In genomic region chr13:78200407-78200806, GRCm38 (mm10) we compare ENCODE assay signal across 8 mouse cellular contexts. TPM values are rescaled to one million over a fixed set of nuclear protein-coding genes. Genes with fewer than 3 reads are reported as not detected.
DNase-seq lines count a peak whose midpoint lies in the region; ATAC-seq and TF ChIP-seq lines count a peak whose summit lies in the region.

No protein-coding gene starts in this region.

- 0% methylated on average over 9 of the region's 9 CpGs for WGBS in kidney, embryonic 15.5 days
- WGBS in embryonic facial prominence, embryonic 14.5 days, result 0% methylated on average over 9 of the region's 9 CpGs
- WGBS in intestine, postnatal 0 days, result under 1% methylated on average over 9 of the region's 9 CpGs

- intact Hi-C loops in gastrocnemius, postnatal 36 days (cut with DNase I), result loop anchor here (2.0 kb wide), 1 partner anchor 218 kb away; no protein-coding TSS in a partner anchor

- ATAC-seq in kidney, embryonic 15.5 days (replicated peaks; ENCODE audit: low FRiP score), result peak; percentile 49
- peak; percentile 38; the same call in 1 of the 2 replicates for ATAC-seq in embryonic facial prominence, embryonic 14.5 days (ENCODE audit: low read depth)
- ATAC-seq in intestine, postnatal 0 days, result no peak
- 0 out of 2 replicates have a peak, but pooled peaks have one; percentile 48 for ATAC-seq in megakaryocyte-erythroid progenitor cell, adult 5-6 weeks (replicated peaks; ENCODE audit: low FRiP score, low TSS enrichment, poor library complexity, severe bottlenecking)

- H3K9me3 ChIP-seq in kidney, embryonic 15.5 days (replicated peaks), result no peaks in the 10 kb centered on the region
- no peaks in the 10 kb centered on the region for H3K9me3 ChIP-seq in embryonic facial prominence, embryonic 14.5 days (ENCODE audit: control insufficient read depth, low read length)
- no peaks in the 10 kb centered on the region for H3K9me3 ChIP-seq in intestine, postnatal 0 days (ENCODE audit: control insufficient read depth)

- peak overlapping the region; percentile 98 for H3K27ac ChIP-seq in kidney, embryonic 15.5 days
- peak overlapping the region; percentile 98 for H3K27ac ChIP-seq in embryonic facial prominence, embryonic 14.5 days (replicated peaks; ENCODE audit: low read depth, low read length)
- no peak overlapping the region for H3K27ac ChIP-seq in intestine, postnatal 0 days (ENCODE audit: low read depth, low read length)

- DNase-seq in kidney, adult 11 months, result no peak
- DNase-seq in adrenal gland, postnatal 25 days, result peak; percentile 63
- DNase-seq in embryonic facial prominence, embryonic 14.5 days (ENCODE audit: low spot score), result peak; percentile 96
- DNase-seq in frontal cortex, postnatal 10 days (ENCODE audit: low spot score in 2 of 2), result no peak
- DNase-seq in gastrocnemius, postnatal 36 days, result no peak

- no peak for TF ChIP-seq CTCF in intestine, postnatal 0 days (IDR thresholded peaks at IDR 0.05; ENCODE audit: low read depth)

- H3K27me3 ChIP-seq in kidney, embryonic 15.5 days, result peaks cover 5% of the 10 kb centered on the region; the same call in 1 of the 2 replicates
- H3K27me3 ChIP-seq in embryonic facial prominence, embryonic 14.5 days (replicated peaks; ENCODE audit: control insufficient read depth, insufficient read depth, low read length), result peaks cover 20% of the 10 kb centered on the region
- peaks cover 83% of the 10 kb centered on the region for H3K27me3 ChIP-seq in intestine, postnatal 0 days (replicated peaks; ENCODE audit: control insufficient read depth, insufficient read depth, low read length)

- no peaks in the 10 kb centered on the region for H3K36me3 ChIP-seq in kidney, embryonic 15.5 days
- no peaks in the 10 kb centered on the region for H3K36me3 ChIP-seq in embryonic facial prominence, embryonic 14.5 days (ENCODE audit: control insufficient read depth, insufficient read depth, low read length)
- H3K36me3 ChIP-seq in intestine, postnatal 0 days (ENCODE audit: control insufficient read depth, insufficient read depth), result no peaks in the 10 kb centered on the region

- peak overlapping the region; percentile 86 for H3K4me3 ChIP-seq in kidney, embryonic 15.5 days (replicated peaks)
- peak overlapping the region; percentile 81 for H3K4me3 ChIP-seq in embryonic facial prominence, embryonic 14.5 days (ENCODE audit: low read depth, low read length)
- peak overlapping the region; percentile 66 for H3K4me3 ChIP-seq in intestine, postnatal 0 days (ENCODE audit: low read depth, low read length)

- peak overlapping the region; percentile 91; the same call in 1 of the 2 replicates for H3K9ac ChIP-seq in kidney, embryonic 15.5 days
- H3K9ac ChIP-seq in embryonic facial prominence, embryonic 14.5 days (ENCODE audit: low read depth, low read length), result peak overlapping the region; percentile 93; the same call in 1 of the 2 replicates
- no peak overlapping the region for H3K9ac ChIP-seq in intestine, postnatal 0 days (ENCODE audit: low read depth, low read length)

- peaks cover 19% of the 10 kb centered on the region for H3K4me1 ChIP-seq in kidney, embryonic 15.5 days
- H3K4me1 ChIP-seq in embryonic facial prominence, embryonic 14.5 days (ENCODE audit: control insufficient read depth, insufficient read depth, low read length), result 0 out of 2 replicates have a peak, but pooled peaks cover 5% of the 10 kb centered on the region
- H3K4me1 ChIP-seq in intestine, postnatal 0 days (replicated peaks; ENCODE audit: control insufficient read depth, insufficient read depth, low read length), result no peaks in the 10 kb centered on the region

- peak overlapping the region; percentile 85 for H3K4me2 ChIP-seq in kidney, embryonic 15.5 days
- H3K4me2 ChIP-seq in embryonic facial prominence, embryonic 14.5 days (ENCODE audit: low read depth, low read length), result peak overlapping the region; percentile 85
- peak overlapping the region; percentile 86 for H3K4me2 ChIP-seq in intestine, postnatal 0 days (replicated peaks; ENCODE audit: low read depth)

RNA-seq across cellular contexts. Expression of gene Nr2f1, which starts 0.8 kb away (rescaled TPM):
- 15.1 and 18.1 TPM in 2 replicates for polyA plus RNA-seq in kidney, embryonic 15.5 days (2015; fragmentation: Nextera tagmentation; extraction: Ambion mirVana)
- total RNA-seq in adrenal gland, postnatal 25 days (2021), result 17.5 and 28.8 TPM in 2 replicates
- polyA plus RNA-seq in embryonic facial prominence, embryonic 14.5 days (2014; fragmentation: Nextera tagmentation; extraction: Ambion mirVana), result 17.9 and 19.4 TPM in 2 replicates
- polyA plus RNA-seq in intestine, postnatal 0 days (2015; fragmentation: Nextera tagmentation; extraction: Ambion mirVana), result 0.82 and 1.0 TPM in 2 replicates
- not detected in 2 replicates for total RNA-seq in megakaryocyte-erythroid progenitor cell, adult 5-6 weeks (2014; fragmentation: Nextera tagmentation)
- not detected in 2 replicates for total RNA-seq in megakaryocyte-erythroid progenitor cell, adult 5-6 weeks (2017)
- under 1 TPM; 0.31 to 0.69 TPM for total RNA-seq in gastrocnemius, postnatal 36 days (2021)

Comparison
In these comparisons a context has a peak if more than half of its experiments do, and no peak if none do; other contexts are left out.
1. DNase-seq: peak in adrenal gland, postnatal 25 days (single experiment) and embryonic facial prominence, embryonic 14.5 days (single experiment); none in kidney, adult 11 months (single experiment), frontal cortex, postnatal 10 days (0 of 2) and gastrocnemius, postnatal 36 days (0 of 2).
2. RNA of gene Nr2f1, which starts 0.8 kb away (total RNA-seq): 17.5 to 28.8 TPM in adrenal gland, postnatal 25 days; 0.31 to 0.69 TPM in gastrocnemius, postnatal 36 days and not detected in megakaryocyte-erythroid progenitor cell, adult 5-6 weeks; every median in the first group is over 10 times any median in the second.
3. Peak in every context shown above with its lines, with median percentiles within 50 percentile points of each other: H3K4me2 ChIP-seq and H3K4me3 ChIP-seq.